14 mouse cellular contexts compared by ENCODE assay signal in the genomic region with DNA sequence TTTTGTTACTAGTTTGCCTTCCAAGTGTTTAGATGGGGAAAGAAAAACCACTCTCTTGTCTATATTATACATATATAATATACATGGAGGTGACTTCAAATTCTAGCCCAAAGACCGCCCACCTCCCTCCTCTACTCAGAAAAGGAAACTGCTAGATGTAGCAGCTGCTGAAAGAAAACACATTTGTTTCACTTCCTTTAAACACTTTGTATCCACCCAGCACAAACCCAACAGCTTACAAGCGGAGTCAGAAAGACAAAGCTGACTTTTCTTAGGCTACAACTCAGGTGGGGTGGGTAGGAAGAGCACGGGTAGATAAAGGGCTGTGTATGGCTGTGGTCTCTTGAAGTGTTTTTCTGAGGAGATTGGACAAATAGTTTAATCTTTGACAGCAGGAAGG.
A peak's percentile ranks its signal among the peaks of the same experiment; 100 is the strongest.
DNase-seq lines count a peak whose midpoint lies in the region; ATAC-seq lines count a peak whose summit lies in the region.
"Had no signal": no experiment of that assay in that cellular context is flagged by ENCODE, and none has a peak within 500 bp of the region (broad histone marks: within the 10 kb centered on the region; RNA-seq: fewer than 3 reads in every experiment).

No protein-coding gene starts in this region.

- H3K27ac ChIP-seq in heart, embryonic 14.5 days (replicated peaks in 1 of 2; ENCODE audit: control insufficient read depth in 1 of 2, insufficient read depth in 1 of 2, low read depth in 2 of 2, low read length in 2 of 2), result peak overlapping the region; percentile 15 to 34; a peak in 1 of 4 replicates
- 0 out of 2 replicates have a peak overlapping the region, but pooled peaks have one; percentile 32 for H3K27ac ChIP-seq in midbrain, embryonic 12.5 days (replicated peaks)
- H3K27ac ChIP-seq in midbrain, embryonic 11.5 days (ENCODE audit: low read depth, low read length), result no peak overlapping the region
- H3K27ac ChIP-seq: hindbrain, embryonic 10.5 days; macrophage had no signal

- intact Hi-C loops in heart, postnatal 14 days (cut with DNase I), result no loop called here

- H3K27me3 ChIP-seq in heart, embryonic 14.5 days (ENCODE audit: control insufficient read depth, insufficient read depth, low read length), result no peaks in the 10 kb centered on the region
- no peaks in the 10 kb centered on the region for H3K27me3 ChIP-seq in midbrain, embryonic 12.5 days
- no peaks in the 10 kb centered on the region for H3K27me3 ChIP-seq in midbrain, embryonic 11.5 days (ENCODE audit: control insufficient read depth, insufficient read depth, low read length)

- peaks cover 36% of the 10 kb centered on the region for H3K36me3 ChIP-seq in heart, embryonic 14.5 days (ENCODE audit: control insufficient read depth, insufficient read depth, low read length)
- no peaks in the 10 kb centered on the region for H3K36me3 ChIP-seq in midbrain, embryonic 12.5 days
- H3K36me3 ChIP-seq in midbrain, embryonic 11.5 days (ENCODE audit: control insufficient read depth, insufficient read depth, low read length), result no peaks in the 10 kb centered on the region
- H3K36me3 ChIP-seq: hindbrain, embryonic 10.5 days had no signal

- DNase-seq in heart, postnatal 14 days, result no peak
- no peak for DNase-seq in midbrain, embryonic 11.5 days (ENCODE audit: low spot score, missing footprints)
- DNase-seq in thymus, postnatal 4 days, result peak; percentile 48
- DNase-seq in testis, postnatal 14 days (ENCODE audit: low spot score), result no peak
- no peak for DNase-seq in retina, embryonic 14.5 days (ENCODE audit: low spot score)
- DNase-seq: kidney, postnatal 10 days; left cerebral cortex, postnatal 4 days; right cerebral cortex, postnatal 25 days had no signal

- H3K4me1 ChIP-seq in heart, embryonic 14.5 days (ENCODE audit: control insufficient read depth in 2 of 2, insufficient read depth in 2 of 2, low read length in 2 of 2), result 0 out of 4 replicates have a peak, but pooled peaks cover 0 to 2% of the 10 kb centered on the region in 2 experiments
- peaks cover 13% of the 10 kb centered on the region for H3K4me1 ChIP-seq in midbrain, embryonic 12.5 days
- peaks cover 3% of the 10 kb centered on the region for H3K4me1 ChIP-seq in midbrain, embryonic 11.5 days (ENCODE audit: control insufficient read depth, insufficient read depth, low read length)

- H3K4me3 ChIP-seq in heart, embryonic 14.5 days (ENCODE audit: control insufficient read depth in 1 of 2, insufficient read depth in 1 of 2, low read depth in 1 of 2, low read length in 2 of 2), result no peak overlapping the region
- no peak overlapping the region for H3K4me3 ChIP-seq in midbrain, embryonic 12.5 days
- no peak overlapping the region for H3K4me3 ChIP-seq in midbrain, embryonic 11.5 days (ENCODE audit: low read depth, low read length)
- H3K4me3 ChIP-seq: hindbrain, embryonic 10.5 days had no signal

- no peak overlapping the region for H3K4me2 ChIP-seq in heart, embryonic 14.5 days (ENCODE audit: low read length)
- no peak overlapping the region for H3K4me2 ChIP-seq in midbrain, embryonic 12.5 days (replicated peaks)
- no peak overlapping the region for H3K4me2 ChIP-seq in midbrain, embryonic 11.5 days

- no peak overlapping the region for H3K9ac ChIP-seq in heart, embryonic 14.5 days (ENCODE audit: low read length)
- no peak overlapping the region for H3K9ac ChIP-seq in midbrain, embryonic 12.5 days (replicated peaks)
- no peak overlapping the region for H3K9ac ChIP-seq in midbrain, embryonic 11.5 days (ENCODE audit: low read length)

- ATAC-seq in heart, embryonic 14.5 days (ENCODE audit: insufficient number of reproducible peaks, insufficient read depth, low FRiP score, low read depth), result no peak
- ATAC-seq in midbrain, embryonic 12.5 days (ENCODE audit: low FRiP score, low read depth), result no peak
- no peak for ATAC-seq in midbrain, embryonic 11.5 days (ENCODE audit: low FRiP score)
- ATAC-seq in megakaryocyte, adult 5-6 weeks (ENCODE audit: poor library complexity, severe bottlenecking), result peak; percentile 87
- ATAC-seq: forebrain, embryonic 14.5 days had no signal

- no peaks in the 10 kb centered on the region for H3K9me3 ChIP-seq in heart, embryonic 14.5 days (ENCODE audit: control insufficient read depth, low read length)
- H3K9me3 ChIP-seq in midbrain, embryonic 12.5 days, result no peaks in the 10 kb centered on the region
- H3K9me3 ChIP-seq in midbrain, embryonic 11.5 days (ENCODE audit: control insufficient read depth, low read length), result no peaks in the 10 kb centered on the region
- H3K9me3 ChIP-seq: hindbrain, embryonic 10.5 days had no signal

- WGBS in heart, embryonic 14.5 days, result 59% methylated on average over 3 of the region's 3 CpGs
- 77% methylated on average over 3 of the region's 3 CpGs for WGBS in midbrain, embryonic 12.5 days
- WGBS in midbrain, embryonic 11.5 days, result 82% methylated on average over 3 of the region's 3 CpGs
